Mouse (Mus musculus) CD8-positive naive resting alpha-beta T cell, adult 2 months (primary cell): Measurements from ENCODE around the gene Tmem251.

Source experiments
- DNase-seq, 2 experiments: peaks; one replicate each; pipeline ENCODE4 v3.0.0; 2022; ENCODE audit warnings: low read depth in 2 of 2, low spot score in 2 of 2

The Tmem251 gene

GRCm38 (mm10) chr12:102743589-102744574 is at the start of gene Tmem251, which contains the start of gene Moap1:
Tmem251 (plus strand) TSS chr12:102743762.
Moap1 (minus strand) TSS chr12:102743661.
- peak; percentile 83 to 86 for DNase-seq

GRCm38 (mm10) chr12:102695369-102696239 is 48.0 kb upstream of the Tmem251 start:
- no peak for DNase-seq

GRCm38 (mm10) chr12:102696635-102697354 is 46.8 kb upstream of the Tmem251 start:
- DNase-seq, result no peak

GRCm38 (mm10) chr12:102697381-102697780 is 46.2 kb upstream of the Tmem251 start:
- DNase-seq, result no peak

GRCm38 (mm10) chr12:102698089-102698684 is 45.4 kb upstream of the Tmem251 start:
- no peak for DNase-seq

- DNase-seq, result no peak
These were observed 44.4 kb upstream of the Tmem251 start for GRCm38 (mm10) chr12:102699156-102699555.

GRCm38 (mm10) chr12:102700453-102700852 is 43.1 kb upstream of the Tmem251 start:
- DNase-seq, result no peak

- no peak for DNase-seq
These were observed 41.8 kb upstream of the Tmem251 start for GRCm38 (mm10) chr12:102701691-102702207.

- DNase-seq, result peak; percentile 76 to 83
These were observed 41.0 kb upstream of the Tmem251 start for GRCm38 (mm10) chr12:102702356-102703110.

GRCm38 (mm10) chr12:102703111-102703412 is 40.5 kb upstream of the Tmem251 start:
- no peak for DNase-seq

GRCm38 (mm10) chr12:102703441-102703840 is 40.1 kb upstream of the Tmem251 start:
- DNase-seq, result no peak

GRCm38 (mm10) chr12:102703921-102704408 is 39.6 kb upstream of the Tmem251 start:
- peak in 1 of 2 experiments; percentile 17 for DNase-seq

GRCm38 (mm10) chr12:102704457-102705198 is 38.9 kb upstream of the Tmem251 start, which contains the start of gene Itpk1:
Itpk1 (minus strand) TSS chr12:102704930.
- peak; percentile 25 to 43 for DNase-seq

- DNase-seq, result peak; percentile 93 to 94
These were observed 38.2 kb upstream of the Tmem251 start for GRCm38 (mm10) chr12:102705216-102705871.

GRCm38 (mm10) chr12:102705906-102706640 is 37.5 kb upstream of the Tmem251 start:
- no peak for DNase-seq

- DNase-seq, result no peak
These were observed 36.6 kb upstream of the Tmem251 start for GRCm38 (mm10) chr12:102706833-102707463.

GRCm38 (mm10) chr12:102708220-102708619 is 35.3 kb upstream of the Tmem251 start:
- no peak for DNase-seq
